Mouse (Mus musculus): ENCODE measurements around the gene 9330159F19Rik.

DNA sequence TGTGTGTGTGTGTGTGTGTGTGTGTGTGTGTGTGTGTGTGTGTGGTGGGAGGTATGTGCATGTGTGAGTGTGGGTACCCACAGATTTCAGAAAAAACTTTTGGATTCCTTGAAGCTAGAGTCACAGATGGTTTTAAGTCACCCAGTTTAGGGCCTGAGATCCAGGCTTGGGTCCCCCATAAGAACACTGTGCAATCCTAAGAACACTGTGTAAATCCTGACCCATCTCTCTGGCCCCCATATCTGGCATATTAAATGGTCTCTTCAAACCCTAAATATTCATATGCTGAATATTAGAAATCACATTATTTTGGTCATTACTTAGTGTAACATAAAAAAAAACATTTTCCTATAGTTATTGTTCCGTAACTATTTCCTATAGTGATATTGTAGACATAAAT is 5.6 kb downstream of the 9330159F19Rik start:
- TF ChIP-seq CTCF (IDR thresholded peaks at IDR 0.05; ENCODE audit: extremely low read depth, insufficient read depth, low read length) (no peak), POLR2A (IDR thresholded peaks at IDR 0.05; ENCODE audit: extremely low read depth, insufficient read depth, low read length) (no peak)
